Mouse (Mus musculus): Measurements from ENCODE around the gene Pou3f1. TPM values are rescaled to one million over a fixed set of nuclear protein-coding genes. Genes with fewer than 3 reads are reported as not detected.

The Pou3f1 gene
- polyA plus RNA-seq (2017; shearing (Covaris generic)) = not detected

GRCm38 (mm10) chr4:124656518-124656853 is at the start of gene Pou3f1:
Gene Pou3f1 (plus strand): TSS chr4:124656807.

GRCm38 (mm10) chr4:124610703-124611102 is 45.9 kb upstream of the Pou3f1 start, which contains the start of gene 3100002H09Rik:
Gene 3100002H09Rik (minus strand): TSS chr4:124610803.

GRCm38 (mm10) chr4:124693135-124693894 is 36.7 kb downstream of the Pou3f1 start, which contains the start of gene Utp11:
Gene Utp11 (minus strand): TSS chr4:124693600.

GRCm38 (mm10) chr4:124700248-124700971 is 43.8 kb downstream of the Pou3f1 start, which contains the start of gene Fhl3:
Gene Fhl3 (plus strand): TSS chr4:124700701.

Other genes with a start within 250 kb of the Pou3f1 start
- not detected for gene 3100002H09Rik, start 46.0 kb upstream of the Pou3f1 start, polyA plus RNA-seq (2017; shearing (Covaris generic))
- 80.7 TPM for gene Utp11, start 36.8 kb downstream of the Pou3f1 start, polyA plus RNA-seq (2017; shearing (Covaris generic))
- gene Fhl3, start 43.9 kb downstream of the Pou3f1 start, polyA plus RNA-seq (2017; shearing (Covaris generic)) = 0.99 TPM
- 141 TPM for gene Sf3a3, start 58.0 kb downstream of the Pou3f1 start, polyA plus RNA-seq (2017; shearing (Covaris generic))
- gene Inpp5b, start 85.0 kb downstream of the Pou3f1 start, polyA plus RNA-seq (2017; shearing (Covaris generic)) = 182 TPM
- gene Mtf1, start 145.3 kb downstream of the Pou3f1 start, polyA plus RNA-seq (2017; shearing (Covaris generic)) = 25.5 TPM
- 5.3 TPM for gene Yrdc, start 193.9 kb downstream of the Pou3f1 start, polyA plus RNA-seq (2017; shearing (Covaris generic))
- 8.0 TPM for gene 1110065P20Rik, start 194.4 kb downstream of the Pou3f1 start, polyA plus RNA-seq (2017; shearing (Covaris generic))
- gene Maneal, start 205.4 kb downstream of the Pou3f1 start, polyA plus RNA-seq (2017; shearing (Covaris generic)) = 0.28 TPM
- gene Epha10, start 224.1 kb downstream of the Pou3f1 start, polyA plus RNA-seq (2017; shearing (Covaris generic)) = not detected

Data from inflammation-experienced regulatory T-cells, adult 16 weeks (primary cell).